Mouse (Mus musculus) embryonic fibroblast, embryonic 13.5 days (primary cell): Measurements from ENCODE around the gene Olfr1368.

Source experiments
- CTCF ChIP-seq: IDR thresholded peaks from 2 replicates; pipeline ENCODE4 v1.5.1; 2011; ENCODE audit warnings: mild to moderate bottlenecking, control low read depth, low read length, moderate library complexity, borderline replicate concordance; ENCODE audit not compliant: insufficient read depth
- POLR2A ChIP-seq: IDR thresholded peaks from 2 replicates; pipeline ENCODE4 v1.6.1; 2011; ENCODE audit warnings: low read depth, mild to moderate bottlenecking, control low read depth, low read length, moderate library complexity

- no peak for TF ChIP-seq POLR2A
- TF ChIP-seq CTCF = no peak
Observed at GRCm38 (mm10) chr13:21180551-21181530, 35.2 kb upstream of the Olfr1368 start.
